Mouse (Mus musculus) cortical plate, adult 2 months (tissue): Measurements from ENCODE around the gene Nebl.

Experiments used
- CTCF ChIP-seq: fragments of 200-500 bp; IDR thresholded peaks from 2 replicates; pipeline ENCODE4 v1.5.1; 2011; ENCODE audit warnings: mild to moderate bottlenecking, control low read depth, low read length; ENCODE audit not compliant: insufficient read depth; ENCODE audit errors: extremely low read depth
- POLR2A ChIP-seq: fragments of 200-500 bp; IDR thresholded peaks from 2 replicates; pipeline ENCODE4 v1.6.1; 2011; ENCODE audit warnings: mild to moderate bottlenecking, low read length, control low read depth; ENCODE audit not compliant: insufficient read depth; ENCODE audit errors: extremely low read depth

GRCm38 (mm10) chr2:17375916-17376315, 355.3 kb downstream of the Nebl start:
- no peak for TF ChIP-seq POLR2A
- no peak for TF ChIP-seq CTCF
